Mouse (Mus musculus): ENCODE results near the gene Gtf3c5.

DNA sequence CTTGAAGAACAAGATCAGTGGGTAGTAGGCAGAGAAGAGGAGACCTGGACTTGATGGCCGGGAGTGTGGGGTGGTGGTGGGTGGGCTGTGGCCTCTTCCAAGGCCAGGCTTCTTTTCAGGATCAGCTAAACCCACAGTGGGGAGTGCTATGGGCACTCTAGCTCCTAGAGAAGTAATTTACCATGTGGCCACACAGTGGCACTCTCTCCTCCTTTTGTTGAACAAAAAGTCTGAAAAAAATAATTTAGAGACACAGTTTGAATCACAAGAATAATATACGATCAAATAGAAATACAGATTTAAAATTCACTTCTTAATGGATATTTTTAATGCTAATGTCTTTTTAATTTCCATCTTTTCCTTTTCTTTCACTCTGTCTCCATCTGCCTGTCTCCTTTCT is 44.5 kb upstream of the Gtf3c5 start:
- TF ChIP-seq POLR2A (IDR thresholded peaks at IDR 0.05; ENCODE audit: extremely low read depth, insufficient read depth, low read length) (no peak), CTCF (IDR thresholded peaks at IDR 0.05; ENCODE audit: low read depth, low read length) (no peak)
